Mouse (Mus musculus) limb, embryonic 10.5 days (tissue): ENCODE measurements around the gene Pabpn1. TPM values are rescaled to one million over a fixed set of nuclear protein-coding genes. Genes with fewer than 3 reads are reported as not detected.

Experiments
- DNase-seq: peaks from one replicate; pipeline ENCODE4 v3.0.0-alpha.2; 2017; ENCODE audit warnings: low spot score
- H3K27ac ChIP-seq: fragments of 300-500 bp; sonication (generic); 2 replicates; pipeline ENCODE4 v1.5.1; 2016; ENCODE audit warnings: mild to moderate bottlenecking
- H3K27me3 ChIP-seq: fragments of 300-500 bp; sonication (generic); 2 replicates; pipeline ENCODE4 v1.6.1; 2016; ENCODE audit warnings: low read depth, mild to moderate bottlenecking; ENCODE audit not compliant: poor library complexity, severe bottlenecking
- H3K36me3 ChIP-seq: fragments of 300-500 bp; sonication (generic); 2 replicates; pipeline ENCODE4 v1.6.1; 2016; ENCODE audit warnings: mild to moderate bottlenecking, moderate library complexity
- H3K4me1 ChIP-seq: fragments of 300-500 bp; sonication (generic); 2 replicates; pipeline ENCODE4 v1.6.1; 2016
- H3K4me3 ChIP-seq: fragments of 300-500 bp; sonication (generic); 2 replicates; pipeline ENCODE4 v1.5.1; 2016; ENCODE audit warnings: mild to moderate bottlenecking, moderate library complexity
- H3K9me3 ChIP-seq: fragments of 300-500 bp; sonication (generic); replicated peaks from 2 replicates; pipeline ENCODE4 v1.6.1; 2016; ENCODE audit warnings: mild to moderate bottlenecking
- WGBS: fragments of 180-500 bp; shearing (Covaris S2); methylation state at CpG from one replicate; pipeline ENCODE4 v1.1.7; 2016; 5-methylcytosine and 5-hydroxymethylcytosine counted together
- polyA plus RNA-seq: library from polyadenylated mRNA; unstranded; fragments of >200 nt; fragmentation: Nextera tagmentation; extraction: Ambion mirVana; gene quantifications from 2 replicates; pipeline ENCODE4 v1.2.1, GENCODE M21; 2016

The Pabpn1 gene
- polyA plus RNA-seq, 1 experiment from 2014 or later: 178 TPM

DNA sequence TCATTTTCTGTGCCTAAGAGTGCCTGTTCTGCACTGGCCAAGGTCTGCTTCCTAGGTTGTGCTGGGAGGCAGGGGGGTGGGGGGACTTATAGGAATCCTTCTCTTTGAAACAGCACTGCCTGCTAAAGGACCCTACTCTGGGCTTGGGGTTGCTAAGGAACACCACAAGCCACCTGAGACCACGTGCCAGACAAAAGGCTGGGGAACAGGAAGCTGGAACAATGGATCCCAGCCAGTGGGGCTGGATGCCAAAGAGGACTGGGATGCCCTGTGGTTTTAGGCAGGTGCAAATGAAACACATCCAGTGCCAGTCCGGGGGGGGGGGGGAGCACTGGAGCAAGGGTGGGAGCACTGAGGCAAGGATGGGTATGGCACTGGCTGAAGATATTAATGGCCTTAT is 38.1 kb downstream of the Pabpn1 start:
- Histone ChIP-seq H3K4me1 (peaks cover 51% of the 10 kb centered on the region), H3K27me3 (peaks cover 4% of the 10 kb centered on the region; the same call in 1 of the 2 replicates), H3K36me3 (no peaks in the 10 kb centered on the region), H3K27ac (peak overlapping the region; percentile 42; the same call in 1 of the 2 replicates), H3K4me3 (no peak overlapping the region), H3K9me3 (no peaks in the 10 kb centered on the region)
- WGBS: 21% methylated on average over 2 of the region's 2 CpGs
- no peak for DNase-seq

DNA sequence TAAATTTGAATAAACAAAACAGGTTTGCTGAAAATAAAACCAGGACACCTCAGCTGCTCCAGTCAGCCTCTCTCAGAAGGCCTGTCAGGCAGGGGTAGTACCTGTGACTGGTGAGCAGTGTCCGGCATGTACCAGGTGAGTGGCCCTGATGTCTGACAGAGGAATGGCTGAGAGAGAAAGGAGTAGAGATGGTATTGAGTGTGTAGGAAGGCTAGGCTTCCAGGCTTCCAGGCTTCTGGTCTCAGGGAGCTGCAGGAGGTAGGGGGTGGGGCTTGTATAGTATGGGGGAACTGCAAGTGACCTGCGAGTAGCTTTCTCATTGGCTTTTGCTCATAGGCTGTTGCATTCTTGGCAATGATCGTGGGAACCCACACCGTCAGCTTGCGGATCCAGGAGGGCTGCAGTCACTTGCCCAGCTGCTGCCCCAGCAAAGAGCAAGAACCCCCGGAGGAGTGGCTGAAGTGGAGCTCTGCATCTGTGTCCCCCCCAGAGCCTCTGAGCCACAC is 40.4 kb downstream of the Pabpn1 start, which contains the start of gene Il25:
Gene Il25, plus strand, starts transcription at position 51 of the 506 bp plus-strand sequence.
- DNase-seq: no peak
- H3K27ac ChIP-seq: 0 out of 2 replicates have a peak within 1 kb of the TSS, but pooled peaks have one; percentile 42
- H3K9me3 ChIP-seq: no peaks in the 10 kb centered on the region
- WGBS: 37% methylated on average over 6 of the region's 6 CpGs
- H3K4me3 ChIP-seq: no peak within 1 kb of the TSS
- H3K36me3 ChIP-seq: no peaks in the 10 kb centered on the region
- peaks cover 41% of the 10 kb centered on the region for H3K4me1 ChIP-seq
- peaks cover 8% of the 10 kb centered on the region; the same call in 1 of the 2 replicates for H3K27me3 ChIP-seq

DNA sequence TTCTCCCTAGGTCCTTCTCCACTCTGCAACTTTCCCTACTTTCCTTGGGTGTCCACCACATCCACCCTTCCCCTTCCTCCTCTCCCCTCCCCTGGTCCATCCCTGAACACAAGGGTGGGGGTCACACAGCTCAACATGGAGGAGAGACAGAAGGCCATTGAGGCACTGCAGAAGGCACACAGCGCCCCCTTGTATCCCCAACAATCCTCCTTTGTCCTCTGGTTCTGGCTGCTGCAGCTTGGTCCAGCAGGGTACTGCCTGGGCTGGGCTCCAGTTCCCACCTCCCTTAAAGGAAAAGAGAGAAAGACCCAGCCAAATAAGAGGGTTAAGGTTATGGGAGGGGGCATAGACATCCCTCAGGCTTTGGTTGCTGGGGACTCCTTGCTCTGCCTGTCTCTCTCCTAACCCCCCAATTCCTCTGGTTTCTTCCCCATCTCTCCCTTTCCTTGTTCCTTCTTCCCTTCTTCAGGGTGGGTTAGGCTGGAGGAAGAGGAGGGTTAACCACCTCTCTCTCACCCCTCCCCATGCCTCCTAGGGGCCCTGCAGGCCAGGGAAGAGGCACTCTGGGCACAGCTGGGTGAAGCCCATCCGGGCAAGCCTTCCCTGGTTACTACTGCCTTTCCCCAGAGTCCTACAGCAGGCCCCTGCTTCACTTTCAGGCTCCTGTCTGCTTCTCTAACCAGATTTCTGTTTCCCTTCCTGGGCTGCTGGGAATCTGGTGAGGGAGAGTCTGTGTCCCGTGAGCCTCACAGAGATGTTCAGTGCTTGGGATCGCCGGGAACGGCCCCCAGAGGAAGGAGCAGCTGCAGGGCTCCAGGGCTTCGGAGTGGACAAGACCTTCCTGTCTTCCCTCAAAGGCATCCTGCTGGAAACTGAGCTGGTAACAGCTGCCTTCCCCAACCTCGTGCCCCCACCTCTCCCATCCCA is 43.9 kb downstream of the Pabpn1 start, which contains the start of gene Cmtm5:
Gene Cmtm5, plus strand, starts transcription at position 358 of the 927 bp plus-strand sequence.
- peak within 1 kb of the TSS; percentile 54 for H3K27ac ChIP-seq
- DNase-seq: no peak
- H3K4me3 ChIP-seq: no peak within 1 kb of the TSS
- 0 out of 2 replicates have a peak, but pooled peaks cover 4% of the 10 kb centered on the region for H3K27me3 ChIP-seq
- H3K36me3 ChIP-seq: no peaks in the 10 kb centered on the region
- 51% methylated on average over 8 of the region's 8 CpGs for WGBS
- H3K4me1 ChIP-seq: peaks cover 31% of the 10 kb centered on the region
- H3K9me3 ChIP-seq: no peaks in the 10 kb centered on the region

DNA sequence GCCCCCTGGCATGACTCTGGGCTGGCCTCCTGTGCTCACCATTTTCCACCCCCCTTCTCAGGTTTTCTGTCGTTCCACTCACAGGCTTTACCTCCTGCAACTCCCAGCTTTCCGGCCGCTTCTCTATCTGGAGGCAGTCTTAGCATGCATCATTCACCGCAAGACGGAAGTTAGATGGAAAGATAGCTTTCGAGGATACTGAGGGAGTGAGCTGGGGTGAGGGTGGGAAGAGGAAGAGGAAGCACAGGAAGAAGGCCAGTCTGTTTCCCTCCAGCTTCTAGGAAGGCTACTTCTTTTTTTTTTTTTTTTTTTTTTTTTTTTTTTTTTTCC is 44.5 kb downstream of the Pabpn1 start:
- H3K27ac ChIP-seq: peak overlapping the region; percentile 54
- no peaks in the 10 kb centered on the region for H3K9me3 ChIP-seq
- no peak overlapping the region for H3K4me3 ChIP-seq
- DNase-seq: no peak
- H3K36me3 ChIP-seq: no peaks in the 10 kb centered on the region
- 70% methylated on average over 6 of the region's 6 CpGs for WGBS
- H3K4me1 ChIP-seq: peaks cover 31% of the 10 kb centered on the region
- H3K27me3 ChIP-seq: 0 out of 2 replicates have a peak, but pooled peaks cover 4% of the 10 kb centered on the region

DNA sequence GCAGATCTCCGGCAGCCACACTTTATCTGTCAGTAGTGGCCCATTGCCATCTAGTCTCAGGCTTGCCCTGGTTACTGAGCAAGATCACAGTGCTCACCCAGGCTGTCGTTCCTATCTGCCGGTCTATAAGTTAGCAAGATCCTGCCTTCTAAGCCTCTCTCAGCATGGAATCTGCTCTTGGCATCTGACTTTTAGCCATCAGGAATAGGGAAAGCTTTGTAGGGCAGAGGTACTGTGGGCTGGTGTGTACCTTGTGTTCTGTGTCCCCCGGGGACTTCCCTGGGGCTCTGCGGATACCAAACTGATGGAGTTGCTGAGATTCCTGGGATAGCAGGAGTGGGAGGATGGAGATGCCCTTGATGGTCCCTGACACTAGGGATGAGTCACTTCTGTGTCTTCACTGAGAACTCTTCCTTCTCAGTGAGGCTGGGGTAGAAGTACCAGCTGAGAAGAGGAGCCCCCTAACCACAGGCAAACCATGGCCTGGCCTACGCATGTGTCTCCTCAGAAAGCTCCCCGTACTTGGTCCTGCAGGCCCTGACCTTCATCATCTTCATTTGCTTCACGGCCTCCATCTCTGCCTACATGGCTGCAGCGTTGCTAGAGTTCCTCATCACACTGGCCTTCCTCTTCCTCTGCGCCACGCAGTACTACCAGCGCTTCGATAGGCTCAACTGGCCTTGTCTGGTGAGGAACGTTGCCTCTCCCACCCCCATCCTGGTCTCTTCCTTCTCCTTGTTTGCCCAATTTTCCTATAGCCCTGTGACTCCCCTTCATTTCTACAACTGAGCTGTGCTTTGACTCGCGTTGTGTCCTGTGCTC is 45.3 kb downstream of the Pabpn1 start:
- Histone ChIP-seq H3K9me3 (no peaks in the 10 kb centered on the region), H3K27ac (no peak overlapping the region), H3K4me1 (peaks cover 30% of the 10 kb centered on the region), H3K36me3 (no peaks in the 10 kb centered on the region), H3K27me3 (0 out of 2 replicates have a peak, but pooled peaks cover 4% of the 10 kb centered on the region), H3K4me3 (no peak overlapping the region)
- 91% methylated on average over 16 of the region's 16 CpGs for WGBS
- DNase-seq: no peak

DNA sequence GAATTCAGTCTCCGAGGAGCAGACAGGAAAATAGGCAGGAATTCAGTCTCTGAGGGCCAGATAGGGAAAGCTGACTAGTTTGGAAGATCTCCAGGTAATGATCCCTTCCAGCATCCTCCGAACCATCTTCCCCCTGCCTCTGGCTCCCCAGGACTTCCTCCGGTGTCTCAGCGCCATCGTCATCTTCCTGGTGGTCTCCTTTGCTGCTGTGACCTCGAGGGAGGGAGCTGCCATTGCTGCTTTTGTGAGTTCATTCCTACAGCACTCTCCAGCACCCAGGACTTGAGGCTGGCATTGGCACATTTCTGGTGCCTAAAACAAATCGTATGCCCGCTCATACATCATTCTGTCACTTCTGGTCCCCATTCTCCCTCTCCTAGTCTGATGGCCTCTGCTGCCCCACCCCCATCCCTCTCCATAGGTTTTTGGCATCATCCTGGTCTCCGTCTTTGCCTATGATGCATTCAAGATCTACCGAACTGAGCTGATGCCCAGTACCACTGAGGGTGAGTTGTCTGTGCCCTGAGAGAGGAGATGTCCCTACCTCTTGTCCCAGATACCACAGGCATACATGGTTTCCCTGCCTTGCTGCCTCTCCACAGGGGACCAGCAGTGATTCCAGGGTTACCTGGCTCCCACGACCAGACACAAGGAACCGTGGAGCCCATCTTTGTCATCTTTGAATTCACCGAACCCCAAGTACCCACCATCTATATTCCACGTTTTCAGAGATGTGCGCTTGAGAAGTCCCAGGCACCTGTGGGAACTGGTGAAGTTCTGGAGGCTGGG is 46.3 kb downstream of the Pabpn1 start:
- Histone ChIP-seq H3K27me3 (0 out of 2 replicates have a peak, but pooled peaks cover 4% of the 10 kb centered on the region), H3K4me1 (peaks cover 20% of the 10 kb centered on the region)
- 81% methylated on average over 15 of the region's 15 CpGs for WGBS

DNA sequence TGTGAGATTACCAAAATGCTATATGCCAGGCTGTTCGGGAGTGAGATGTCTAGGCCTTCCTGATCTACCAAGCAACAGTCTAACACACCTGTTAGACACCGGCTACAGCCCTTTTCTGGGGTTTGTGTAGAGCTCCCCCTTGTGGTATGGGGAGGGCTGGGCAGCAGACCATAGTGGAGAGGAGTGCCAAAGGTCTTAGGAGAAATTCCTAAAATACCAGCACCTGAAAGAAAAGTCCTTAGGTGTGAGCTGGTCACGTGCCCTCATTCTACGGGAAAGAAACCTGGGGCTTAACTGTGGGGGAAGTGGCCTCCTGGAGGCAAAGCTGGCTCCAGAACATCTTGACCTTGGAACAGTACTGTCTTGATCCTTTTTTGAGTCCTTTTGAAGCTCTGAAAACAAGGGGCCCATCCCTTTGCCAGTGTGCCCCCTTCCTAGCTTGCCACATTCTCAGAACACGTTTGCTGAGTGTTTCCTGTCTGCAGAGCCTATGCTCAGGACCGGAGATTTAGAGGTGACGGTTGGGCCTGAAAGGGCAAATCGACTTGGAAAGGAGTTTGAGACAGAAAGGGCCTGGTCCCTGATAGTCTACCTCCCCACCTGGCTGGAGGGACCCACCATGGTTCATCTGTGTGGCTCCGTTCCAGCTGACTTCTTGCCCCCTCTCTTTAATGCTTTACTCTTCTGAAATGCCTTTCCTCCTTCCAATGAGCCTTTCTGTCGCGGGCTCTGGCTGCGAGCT is 47.3 kb downstream of the Pabpn1 start:
- 0 out of 2 replicates have a peak, but pooled peaks cover 4% of the 10 kb centered on the region for H3K27me3 ChIP-seq
- no peak overlapping the region; the same call in 1 of the 2 replicates for H3K27ac ChIP-seq
- H3K36me3 ChIP-seq: no peaks in the 10 kb centered on the region
- peak; percentile 78 for DNase-seq
- no peak overlapping the region for H3K4me3 ChIP-seq
- 49% methylated on average over 12 of the region's 12 CpGs for WGBS
- no peaks in the 10 kb centered on the region for H3K9me3 ChIP-seq
- H3K4me1 ChIP-seq: peaks cover 16% of the 10 kb centered on the region

More for the DNA sequence above, 46.3 kb downstream of the Pabpn1 start:
- H3K4me3 ChIP-seq: no peak overlapping the region
- DNase-seq: no peak
- no peaks in the 10 kb centered on the region for H3K9me3 ChIP-seq
- no peaks in the 10 kb centered on the region for H3K36me3 ChIP-seq
- H3K27ac ChIP-seq: no peak overlapping the region

DNA sequence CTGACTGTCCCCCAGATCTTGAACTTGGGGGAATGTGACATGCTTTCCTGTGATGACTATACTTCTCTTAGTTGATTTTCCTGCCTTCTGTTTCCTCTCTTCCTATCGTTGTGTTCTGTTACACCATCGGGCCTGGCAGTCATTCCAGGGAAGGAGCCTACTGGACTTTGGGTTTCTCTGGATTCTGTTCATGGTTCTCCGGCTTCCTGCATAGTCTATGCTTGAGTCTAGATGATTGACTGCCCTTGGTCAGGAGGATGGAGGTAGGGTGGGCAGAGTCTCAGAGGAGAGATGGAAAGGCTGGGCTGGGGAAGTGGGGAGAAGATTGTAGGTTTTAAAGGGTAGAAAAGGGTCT is 47.9 kb downstream of the Pabpn1 start:
- no peak overlapping the region for H3K4me3 ChIP-seq
- 0 out of 2 replicates have a peak, but pooled peaks cover 4% of the 10 kb centered on the region for H3K27me3 ChIP-seq
- DNase-seq: no peak
- no peaks in the 10 kb centered on the region for H3K9me3 ChIP-seq
- no peak overlapping the region for H3K27ac ChIP-seq
- peaks cover 16% of the 10 kb centered on the region for H3K4me1 ChIP-seq
- whole genome bisulfite sequencing: 87% methylated on average over 3 of the region's 3 CpGs
- no peaks in the 10 kb centered on the region for H3K36me3 ChIP-seq

DNA sequence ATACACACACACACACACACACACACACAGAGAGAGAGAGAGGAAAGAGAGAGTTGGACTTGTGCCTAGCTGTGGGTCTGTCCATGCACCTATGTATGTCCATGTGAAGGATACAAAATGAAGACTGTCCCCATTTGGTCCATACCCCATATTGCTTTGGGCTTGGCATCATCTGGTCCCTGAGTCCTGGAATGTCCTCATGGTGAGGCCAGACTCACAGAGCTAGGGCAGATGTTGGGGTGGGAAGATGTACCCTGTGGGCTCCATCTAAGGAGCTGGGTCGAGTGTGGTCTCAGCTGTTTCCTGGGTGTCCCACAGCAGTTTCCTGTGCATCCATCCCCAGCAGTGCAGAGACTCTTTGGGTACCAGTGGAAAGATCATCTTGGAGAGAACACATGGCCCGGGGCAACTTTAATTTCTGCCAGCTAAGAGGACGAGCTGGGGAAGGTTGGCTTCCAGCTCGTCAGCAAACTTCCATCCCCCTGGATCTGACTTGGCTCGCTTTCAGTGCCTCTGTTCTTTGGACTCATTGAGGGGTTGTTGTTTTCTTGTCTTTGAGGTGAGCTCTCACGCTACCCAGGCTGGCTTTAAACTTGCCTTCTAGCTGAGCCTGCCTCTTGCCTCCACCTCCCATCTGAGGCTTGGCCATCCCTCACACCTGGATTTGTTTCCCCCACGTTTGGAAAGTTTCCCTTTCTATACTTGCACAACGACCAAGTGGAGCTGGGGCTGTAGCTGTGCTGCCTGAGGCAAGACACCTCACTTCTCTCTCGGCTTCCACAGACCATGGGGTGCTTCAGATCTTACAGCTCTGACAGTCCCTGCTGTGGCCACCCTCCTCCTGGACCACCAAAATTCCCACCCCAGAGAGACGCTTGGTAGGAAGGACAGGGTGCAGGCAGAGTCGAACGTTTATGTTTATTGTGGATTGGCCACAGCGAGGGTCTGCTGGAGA is 49.0 kb downstream of the Pabpn1 start:
- DNase-seq: no peak
- Histone ChIP-seq H3K36me3 (no peaks in the 10 kb centered on the region), H3K4me1 (peaks cover 10% of the 10 kb centered on the region), H3K9me3 (no peaks in the 10 kb centered on the region), H3K27ac (no peak overlapping the region), H3K4me3 (no peak overlapping the region), H3K27me3 (no peaks in the 10 kb centered on the region)
- 70% methylated on average over 13 of the region's 13 CpGs for WGBS

DNA sequence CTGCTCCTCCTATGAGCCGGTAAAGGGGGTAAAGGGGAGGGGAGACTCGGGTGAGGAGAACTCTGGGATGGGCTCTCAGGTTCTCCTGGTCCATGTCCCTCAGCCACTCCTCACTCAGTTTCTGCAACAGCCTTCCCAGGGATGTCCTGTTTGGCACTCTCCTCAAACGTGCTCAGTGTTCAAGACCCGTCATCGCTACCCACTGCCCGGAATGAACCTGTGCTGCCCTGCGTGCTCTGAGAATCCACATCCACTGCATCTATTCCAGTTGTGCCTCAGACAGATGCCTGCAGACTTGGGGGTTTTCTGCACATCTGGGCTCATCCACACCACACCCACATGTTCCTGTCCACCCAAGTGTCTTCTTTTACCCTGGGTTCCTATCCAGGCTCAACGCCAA is 50.2 kb downstream of the Pabpn1 start:
- WGBS: 89% methylated on average over 8 of the region's 8 CpGs

DNA sequence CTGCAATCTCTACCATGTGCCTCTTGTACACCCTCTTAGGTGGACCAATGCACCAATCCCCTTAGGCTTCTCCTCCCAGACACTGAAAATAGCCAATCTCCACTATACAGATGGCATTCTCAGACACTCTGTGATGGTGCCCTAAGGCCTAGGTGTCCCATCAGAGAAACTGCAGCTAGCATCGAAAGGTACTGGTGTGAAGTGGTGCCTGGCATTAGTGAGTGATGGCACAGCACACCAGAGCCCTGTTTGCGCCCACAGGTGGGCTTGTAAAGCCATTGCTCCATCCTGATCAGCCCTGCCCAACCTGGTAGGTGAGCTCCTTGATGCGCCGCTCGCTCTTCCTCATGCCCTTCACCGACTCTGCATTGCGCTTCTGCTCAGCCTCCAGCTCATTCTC is 51.7 kb downstream of the Pabpn1 start:
- Histone ChIP-seq H3K9me3 (no peaks in the 10 kb centered on the region), H3K36me3 (no peaks in the 10 kb centered on the region), H3K4me1 (peaks cover 5% of the 10 kb centered on the region; the same call in 1 of the 2 replicates), H3K4me3 (no peak overlapping the region), H3K27ac (no peak overlapping the region), H3K27me3 (no peaks in the 10 kb centered on the region)
- WGBS: 91% methylated on average over 7 of the region's 7 CpGs
- no peak for DNase-seq

More for the DNA sequence above, 50.2 kb downstream of the Pabpn1 start:
- no peak for DNase-seq
- no peaks in the 10 kb centered on the region for H3K36me3 ChIP-seq
- no peak overlapping the region for H3K4me3 ChIP-seq
- H3K27ac ChIP-seq: no peak overlapping the region
- peaks cover 5% of the 10 kb centered on the region; the same call in 1 of the 2 replicates for H3K4me1 ChIP-seq
- H3K9me3 ChIP-seq: no peaks in the 10 kb centered on the region
- no peaks in the 10 kb centered on the region for H3K27me3 ChIP-seq
